Mouse (Mus musculus) heart, embryonic 12.5 days (tissue): ENCODE data around the gene Tbcd. TPM values are rescaled to one million over a fixed set of nuclear protein-coding genes. Genes with fewer than 3 reads are reported as not detected.

Source experiments
- ATAC-seq: fragments of 200-750 bp; cut with Nextera tagmentation; 2 replicates; pipeline ENCODE4 v1.8.0; 2017; ENCODE audit warnings: moderate TSS enrichment, moderate library complexity; ENCODE audit not compliant: insufficient number of reproducible peaks, low FRiP score
- H3K27ac ChIP-seq: fragments of 300-500 bp; sonication (generic); 2 replicates; pipeline ENCODE4 v1.5.1; 2016; ENCODE audit warnings: mild to moderate bottlenecking, moderate library complexity; ENCODE audit not compliant: poor library complexity, severe bottlenecking
- H3K27me3 ChIP-seq: fragments of 300-500 bp; sonication (generic); replicated peaks from 2 replicates; pipeline ENCODE4 v1.6.1; 2016; ENCODE audit warnings: mild to moderate bottlenecking, moderate library complexity
- H3K36me3 ChIP-seq: fragments of 300-500 bp; sonication (generic); 2 replicates; pipeline ENCODE4 v1.6.1; 2016; ENCODE audit warnings: mild to moderate bottlenecking, moderate library complexity
- H3K4me1 ChIP-seq: fragments of 300-500 bp; sonication (generic); replicated peaks from 2 replicates; pipeline ENCODE4 v1.6.1; 2016; ENCODE audit warnings: mild to moderate bottlenecking
- H3K4me2 ChIP-seq: fragments of 300-500 bp; sonication (generic); 2 replicates; pipeline ENCODE4 v1.6.1; 2016; ENCODE audit warnings: mild to moderate bottlenecking, moderate library complexity
- H3K4me3 ChIP-seq: fragments of 300-500 bp; sonication (generic); 2 replicates; pipeline ENCODE4 v1.5.1; 2016; ENCODE audit warnings: mild to moderate bottlenecking
- H3K9ac ChIP-seq: fragments of 300-500 bp; sonication (generic); 2 replicates; pipeline ENCODE4 v1.6.1; 2016; ENCODE audit warnings: mild to moderate bottlenecking, moderate library complexity
- H3K9me3 ChIP-seq: fragments of 300-500 bp; sonication (generic); replicated peaks from 2 replicates; pipeline ENCODE4 v1.6.1; 2016; ENCODE audit warnings: mild to moderate bottlenecking, moderate library complexity
- WGBS: fragments of 180-500 bp; shearing (Covaris S2); methylation state at CpG from one replicate; pipeline ENCODE4 v1.1.7; 2016; 5-methylcytosine and 5-hydroxymethylcytosine counted together
- polyA plus RNA-seq: library from polyadenylated mRNA; unstranded; fragments of >200 nt; fragmentation: Nextera tagmentation; extraction: Ambion mirVana; gene quantifications from 2 replicates; pipeline ENCODE4 v1.2.1, GENCODE M21; 2016

Tbcd gene
- polyA plus RNA-seq, 1 experiment from 2014 or later, result 24.4 TPM

DNA sequence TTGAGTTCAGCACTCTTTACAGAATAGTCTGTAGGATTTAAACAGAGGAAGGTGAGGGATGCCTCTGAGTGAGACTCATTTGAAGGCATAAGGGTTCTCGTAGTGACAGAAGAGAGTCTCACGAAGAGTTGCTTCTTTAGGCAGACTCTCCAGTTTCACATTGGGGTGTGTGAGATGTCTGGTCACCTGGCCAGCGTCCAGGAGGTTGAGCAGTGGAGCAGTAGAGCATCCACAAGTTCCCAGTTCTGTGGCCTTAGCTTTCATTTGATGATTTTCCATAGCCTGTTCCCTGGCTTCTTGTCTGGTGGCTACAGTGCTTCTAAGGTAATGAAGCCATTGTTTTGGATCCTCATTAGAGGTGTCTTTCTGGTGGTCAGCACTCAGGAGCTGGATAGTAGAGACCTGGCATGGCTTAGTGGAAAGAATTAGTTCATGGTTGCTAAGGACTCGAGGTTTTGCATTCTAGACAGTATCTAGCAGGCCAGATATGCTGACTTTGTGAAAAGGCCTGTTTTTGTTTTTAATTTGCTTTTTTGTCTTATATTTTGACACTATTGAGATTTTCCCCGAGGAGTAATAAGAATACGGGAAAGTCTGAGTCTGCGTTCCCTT is 101.2 kb downstream of the Tbcd start:
- H3K9ac ChIP-seq, result no peak overlapping the region
- H3K9me3 ChIP-seq, result 0 out of 2 replicates have a peak, but pooled peaks cover 2% of the 10 kb centered on the region
- no peak overlapping the region for H3K27ac ChIP-seq
- H3K27me3 ChIP-seq, result no peaks in the 10 kb centered on the region
- 83% methylated on average over 7 of the region's 7 CpGs for WGBS
- ATAC-seq, result no peak
- peaks cover 9% of the 10 kb centered on the region; the same call in 1 of the 2 replicates for H3K36me3 ChIP-seq
- H3K4me1 ChIP-seq, result peaks cover 34% of the 10 kb centered on the region
- H3K4me3 ChIP-seq, result no peak overlapping the region
- no peak overlapping the region for H3K4me2 ChIP-seq

DNA sequence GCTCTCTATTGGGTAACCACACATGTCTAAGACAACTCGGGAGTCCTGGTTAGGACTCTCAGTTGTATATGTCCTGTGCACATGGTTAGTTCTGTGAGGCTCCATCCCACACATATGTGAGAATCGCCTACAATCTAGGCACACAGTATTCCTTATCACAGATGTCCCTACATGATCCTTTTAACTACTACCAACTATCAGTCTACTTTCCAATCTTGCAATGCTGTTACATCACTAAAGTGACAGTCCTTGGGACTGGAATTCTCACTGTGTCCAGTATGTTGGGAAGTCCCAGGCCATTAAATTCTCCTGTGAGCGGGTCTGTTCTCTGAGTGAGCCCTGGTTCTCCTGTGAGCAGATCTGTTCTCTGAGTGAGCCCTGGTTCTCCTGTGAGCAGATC is 101.7 kb downstream of the Tbcd start:
- Histone ChIP-seq H3K27ac (no peak overlapping the region), H3K4me3 (no peak overlapping the region), H3K36me3 (peaks cover 10% of the 10 kb centered on the region; the same call in 1 of the 2 replicates), H3K9me3 (0 out of 2 replicates have a peak, but pooled peaks cover 2% of the 10 kb centered on the region), H3K4me1 (peaks cover 31% of the 10 kb centered on the region), H3K9ac (no peak overlapping the region), H3K4me2 (no peak overlapping the region), H3K27me3 (no peaks in the 10 kb centered on the region)
- WGBS, result 89% methylated on average over 3 of the region's 3 CpGs
- no peak for ATAC-seq

DNA sequence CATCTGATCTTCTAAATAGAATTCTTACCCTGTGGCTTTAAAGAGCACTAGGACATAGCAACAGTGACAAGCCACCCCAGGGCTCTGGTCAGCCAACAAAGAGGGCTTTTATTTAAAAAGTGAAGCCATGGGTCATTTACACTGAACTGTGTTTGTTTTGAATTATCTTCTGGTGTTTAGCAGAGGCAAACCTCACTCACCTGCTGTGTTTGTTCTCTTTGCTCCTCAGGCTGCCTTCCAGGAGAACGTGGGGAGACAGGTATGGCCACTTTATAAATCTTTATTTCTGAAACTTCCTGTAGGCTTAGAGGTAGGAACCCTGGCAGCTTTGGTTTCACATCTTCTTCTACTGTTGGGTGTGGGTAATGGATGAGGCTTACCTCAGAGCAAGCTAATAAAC is 105.0 kb downstream of the Tbcd start:
- Histone ChIP-seq H3K9me3 (0 out of 2 replicates have a peak, but pooled peaks cover 2% of the 10 kb centered on the region), H3K9ac (no peak overlapping the region), H3K4me1 (peaks cover 8% of the 10 kb centered on the region; the same call in 1 of the 2 replicates), H3K27me3 (no peaks in the 10 kb centered on the region), H3K4me2 (no peak overlapping the region), H3K4me3 (no peak overlapping the region), H3K27ac (no peak overlapping the region), H3K36me3 (peaks cover 7% of the 10 kb centered on the region; the same call in 1 of the 2 replicates)
- no peak for ATAC-seq
- WGBS, result 94% methylated on average over 1 of the region's 1 CpGs

DNA sequence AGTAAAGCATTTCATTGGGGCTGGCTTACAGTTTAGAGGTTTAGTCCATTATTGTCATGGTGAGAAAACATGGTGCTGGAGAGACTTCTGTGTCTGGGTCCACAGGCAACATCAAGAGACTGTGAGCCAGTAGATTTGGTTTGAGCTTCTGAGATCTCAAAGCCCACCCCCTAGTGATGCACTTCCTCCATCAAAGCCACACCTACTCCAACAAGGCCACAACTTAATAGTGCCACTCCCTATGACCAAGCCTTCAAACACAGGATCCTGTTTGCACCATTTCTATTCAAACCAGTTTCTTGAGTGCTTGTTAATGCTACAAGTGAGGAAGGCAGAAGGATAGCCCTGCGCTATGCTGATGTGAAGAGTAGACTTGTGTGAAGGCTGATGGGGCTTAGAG is 106.2 kb downstream of the Tbcd start:
- Histone ChIP-seq H3K27ac (no peak overlapping the region), H3K36me3 (peaks cover 7% of the 10 kb centered on the region; the same call in 1 of the 2 replicates), H3K9me3 (0 out of 2 replicates have a peak, but pooled peaks cover 2% of the 10 kb centered on the region), H3K9ac (no peak overlapping the region), H3K4me3 (no peak overlapping the region), H3K27me3 (no peaks in the 10 kb centered on the region), H3K4me1 (0 out of 2 replicates have a peak, but pooled peaks cover 3% of the 10 kb centered on the region), H3K4me2 (no peak overlapping the region)
- WGBS, result 97% methylated on average over 1 of the region's 1 CpGs
- no peak for ATAC-seq

DNA sequence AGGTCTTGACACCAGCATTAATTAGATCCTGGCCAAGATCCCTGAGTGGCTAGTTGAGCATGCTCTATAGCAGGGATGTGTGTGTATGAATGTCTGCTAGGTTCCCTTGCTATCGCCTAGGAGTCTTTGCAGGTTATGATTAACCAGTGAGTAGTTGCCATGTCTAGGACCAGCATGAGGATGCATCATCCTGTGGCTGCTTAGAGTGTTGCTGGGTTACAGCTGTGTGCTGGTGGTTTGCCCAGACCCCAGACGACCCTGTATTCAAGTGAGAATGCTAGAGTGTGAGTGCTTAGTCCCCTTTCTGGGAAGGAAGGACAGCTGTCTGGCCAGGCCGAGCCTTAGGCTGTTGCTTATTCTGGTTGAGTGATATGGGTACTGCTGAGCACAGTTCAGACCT is 106.8 kb downstream of the Tbcd start:
- Histone ChIP-seq H3K4me3 (no peak overlapping the region), H3K9me3 (0 out of 2 replicates have a peak, but pooled peaks cover 2% of the 10 kb centered on the region), H3K36me3 (peaks cover 7% of the 10 kb centered on the region; the same call in 1 of the 2 replicates), H3K4me1 (0 out of 2 replicates have a peak, but pooled peaks cover 3% of the 10 kb centered on the region), H3K4me2 (no peak overlapping the region), H3K27ac (no peak overlapping the region), H3K9ac (no peak overlapping the region), H3K27me3 (no peaks in the 10 kb centered on the region)
- ATAC-seq, result no peak
- WGBS, result 83% methylated on average over 3 of the region's 3 CpGs

DNA sequence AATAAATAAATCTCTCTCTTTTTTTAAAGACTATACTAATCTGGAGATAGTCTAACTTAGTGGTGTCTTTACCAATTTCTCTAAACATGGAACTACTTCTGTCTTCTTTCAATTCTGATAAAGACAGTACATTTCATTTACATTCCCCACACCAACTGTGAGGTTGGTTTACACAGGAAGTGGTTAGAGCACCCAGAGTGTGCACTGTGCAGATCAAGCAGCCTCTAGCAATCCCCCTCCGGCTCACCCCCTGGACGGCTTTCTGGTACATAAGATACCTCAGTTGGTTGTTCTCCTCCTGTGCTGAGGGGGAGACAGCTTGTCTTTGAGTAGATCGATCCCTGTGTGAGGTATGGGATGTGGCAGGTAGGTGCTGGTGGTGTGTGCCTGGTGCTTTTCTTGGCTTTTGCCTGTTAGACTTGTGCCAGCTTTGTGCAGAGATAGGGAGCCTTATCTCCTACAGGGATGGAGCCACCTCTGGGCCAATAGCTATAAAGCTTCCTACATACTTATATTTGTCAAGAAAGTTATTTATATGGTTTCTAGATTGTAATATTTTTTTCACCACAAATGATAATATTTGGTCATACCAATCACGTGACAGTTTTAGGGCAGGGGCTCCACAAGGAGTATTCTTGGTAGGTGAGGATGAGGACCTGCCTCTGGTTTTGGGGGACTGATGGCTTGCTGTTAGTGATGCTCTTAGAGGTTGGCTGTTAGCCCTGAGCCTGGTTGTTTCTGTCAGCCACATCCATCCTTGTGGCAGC is 108.0 kb downstream of the Tbcd start:
- no peak overlapping the region for H3K4me2 ChIP-seq
- no peak overlapping the region for H3K9ac ChIP-seq
- H3K4me3 ChIP-seq, result no peak overlapping the region
- H3K9me3 ChIP-seq, result 0 out of 2 replicates have a peak, but pooled peaks cover 2% of the 10 kb centered on the region
- WGBS, result 80% methylated on average over 4 of the region's 4 CpGs
- H3K27me3 ChIP-seq, result no peaks in the 10 kb centered on the region
- no peak for ATAC-seq
- no peak overlapping the region for H3K27ac ChIP-seq
- H3K36me3 ChIP-seq, result peaks cover 8% of the 10 kb centered on the region
- H3K4me1 ChIP-seq, result 0 out of 2 replicates have a peak, but pooled peaks cover 3% of the 10 kb centered on the region

DNA sequence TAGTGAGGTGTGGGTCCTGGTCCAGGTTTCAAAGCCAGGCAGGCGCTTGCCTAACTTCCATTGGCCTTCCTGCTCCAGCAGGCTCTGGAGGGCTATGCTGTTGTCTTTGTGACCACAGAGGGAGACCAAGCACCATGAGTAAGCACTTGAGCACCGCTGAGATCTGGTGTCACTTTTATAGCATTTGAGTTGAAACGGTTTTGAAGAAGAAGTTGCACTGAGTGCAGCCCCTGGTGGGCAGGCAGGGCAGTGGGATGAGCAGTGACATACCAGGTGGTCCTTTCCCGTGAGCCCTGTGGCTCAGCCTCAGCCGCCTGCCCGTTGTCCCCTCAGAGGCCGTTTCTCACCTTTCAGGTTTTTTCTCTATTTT is 108.5 kb downstream of the Tbcd start:
- Histone ChIP-seq H3K4me3 (no peak overlapping the region), H3K9ac (no peak overlapping the region), H3K4me1 (0 out of 2 replicates have a peak, but pooled peaks cover 3% of the 10 kb centered on the region), H3K36me3 (peaks cover 12% of the 10 kb centered on the region), H3K4me2 (no peak overlapping the region), H3K9me3 (0 out of 2 replicates have a peak, but pooled peaks cover 2% of the 10 kb centered on the region), H3K27me3 (no peaks in the 10 kb centered on the region), H3K27ac (no peak overlapping the region)
- no peak for ATAC-seq
- 75% methylated on average over 7 of the region's 7 CpGs for WGBS

DNA sequence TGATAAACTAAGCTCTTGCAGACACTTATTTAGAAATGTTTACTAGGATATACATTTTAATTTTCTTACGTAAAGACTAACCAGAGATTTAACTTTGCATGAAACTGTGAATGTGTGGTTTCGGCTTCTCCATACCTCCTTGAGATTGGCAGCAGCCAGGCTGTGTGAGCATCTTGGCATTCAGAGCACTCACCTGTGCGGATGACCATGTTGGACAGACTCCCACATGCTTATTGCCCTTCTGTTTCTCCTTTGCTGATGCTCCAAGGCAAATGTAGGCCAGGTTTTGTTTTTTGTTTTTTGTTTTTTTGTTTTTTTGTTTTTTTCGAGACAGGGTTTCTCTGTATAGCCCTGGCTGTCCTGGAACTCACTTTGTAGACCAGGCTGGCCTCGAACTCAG is 111.6 kb downstream of the Tbcd start:
- H3K4me2 ChIP-seq, result no peak overlapping the region
- no peaks in the 10 kb centered on the region for H3K27me3 ChIP-seq
- H3K9me3 ChIP-seq, result no peaks in the 10 kb centered on the region
- 0 out of 2 replicates have a peak, but pooled peaks cover 3% of the 10 kb centered on the region for H3K4me1 ChIP-seq
- H3K27ac ChIP-seq, result no peak overlapping the region
- H3K9ac ChIP-seq, result no peak overlapping the region
- H3K36me3 ChIP-seq, result peaks cover 5% of the 10 kb centered on the region; the same call in 1 of the 2 replicates
- 91% methylated on average over 5 of the region's 5 CpGs for WGBS
- no peak overlapping the region for H3K4me3 ChIP-seq
- no peak for ATAC-seq

DNA sequence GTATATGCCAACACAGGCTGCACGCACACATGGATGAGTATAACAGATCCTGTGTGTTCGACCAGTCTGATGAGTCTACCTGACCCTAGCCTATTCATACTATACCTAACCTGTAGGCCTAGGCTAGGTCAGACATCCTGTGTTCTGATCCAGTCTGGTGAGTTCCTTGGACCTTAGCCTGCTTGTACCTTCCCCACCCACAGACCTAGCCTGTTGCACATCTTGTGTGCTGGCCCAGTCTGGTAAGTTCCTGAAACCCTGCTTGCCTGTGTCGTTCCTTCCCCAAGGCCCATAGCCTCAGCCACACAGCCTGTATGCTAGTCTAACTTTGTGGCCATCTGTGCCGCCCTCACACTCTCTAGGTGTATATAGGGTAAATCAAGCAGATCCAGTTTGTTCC is 112.5 kb downstream of the Tbcd start:
- no peak for ATAC-seq
- WGBS, result 91% methylated on average over 4 of the region's 4 CpGs
- Histone ChIP-seq H3K4me3 (no peak overlapping the region), H3K27me3 (no peaks in the 10 kb centered on the region), H3K9me3 (no peaks in the 10 kb centered on the region), H3K27ac (no peak overlapping the region), H3K4me2 (no peak overlapping the region), H3K36me3 (peaks cover 5% of the 10 kb centered on the region; the same call in 1 of the 2 replicates), H3K4me1 (0 out of 2 replicates have a peak, but pooled peaks cover 3% of the 10 kb centered on the region), H3K9ac (no peak overlapping the region)

DNA sequence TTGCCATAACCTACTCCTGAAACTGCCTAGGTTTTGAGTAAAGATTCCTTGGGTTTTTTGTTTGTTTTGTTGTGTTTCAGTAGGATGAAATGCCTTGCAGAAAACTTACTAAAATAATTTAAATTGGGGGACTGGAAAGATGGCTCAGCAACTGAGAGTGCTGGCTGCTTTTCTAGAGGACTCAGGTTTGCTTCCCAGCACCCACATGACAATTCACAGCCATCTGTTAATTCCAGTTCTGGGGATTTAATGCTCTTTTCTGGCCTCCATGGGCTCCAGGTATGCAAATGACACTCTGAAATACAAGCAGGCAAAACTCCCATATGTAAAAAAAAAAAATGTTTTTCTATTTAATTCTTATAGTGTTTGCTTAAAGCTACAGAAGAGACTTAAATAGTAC is 130.1 kb downstream of the Tbcd start:
- Histone ChIP-seq H3K27ac (no peak overlapping the region), H3K4me2 (no peak overlapping the region), H3K27me3 (no peaks in the 10 kb centered on the region), H3K9me3 (no peaks in the 10 kb centered on the region), H3K4me1 (peaks cover 3% of the 10 kb centered on the region; the same call in 1 of the 2 replicates), H3K36me3 (peaks cover 20% of the 10 kb centered on the region), H3K9ac (no peak overlapping the region), H3K4me3 (no peak overlapping the region)
- ATAC-seq, result no peak

DNA sequence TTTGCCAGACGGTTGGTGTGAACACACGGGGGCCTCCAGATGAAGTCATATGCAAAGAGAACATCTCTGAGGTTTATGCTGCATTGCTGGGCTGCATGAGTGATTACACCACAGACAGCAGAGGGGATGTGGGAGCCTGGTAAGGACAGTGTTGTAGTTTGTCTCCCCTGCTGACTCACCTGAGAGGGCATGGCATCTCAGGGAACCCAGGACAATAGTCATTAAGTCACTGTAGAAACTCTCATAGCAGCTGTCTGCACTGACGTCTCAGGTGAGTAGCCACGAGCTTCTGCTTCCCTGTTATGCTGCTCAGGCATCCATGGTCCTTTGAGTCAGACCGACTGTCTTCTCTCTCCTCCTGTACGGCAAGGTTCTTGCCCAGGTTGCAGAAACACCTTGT is 145.5 kb downstream of the Tbcd start:
- H3K36me3 ChIP-seq, result peaks cover 47% of the 10 kb centered on the region
- no peak for ATAC-seq
- H3K9me3 ChIP-seq, result no peaks in the 10 kb centered on the region
- H3K4me3 ChIP-seq, result no peak overlapping the region
- H3K9ac ChIP-seq, result no peak overlapping the region
- 83% methylated on average over 6 of the region's 6 CpGs for WGBS
- H3K4me2 ChIP-seq, result no peak overlapping the region
- no peaks in the 10 kb centered on the region for H3K27me3 ChIP-seq
- H3K27ac ChIP-seq, result no peak overlapping the region
- H3K4me1 ChIP-seq, result no peaks in the 10 kb centered on the region
